Mouse (Mus musculus) CH12.LX (cell line): ENCODE measurements around the gene Rundc3a. TPM values are rescaled to one million over a fixed set of nuclear protein-coding genes. Genes with fewer than 3 reads are reported as not detected.

Source experiments
- DNase-seq: peaks from one replicate; pipeline ENCODE4 v3.0.0-alpha.2; 2013; ENCODE audit errors: extremely low read depth
- H3K27ac ChIP-seq: 2 replicates; pipeline ENCODE4 v1.5.1; 2012; ENCODE audit warnings: low read depth, mild to moderate bottlenecking, control low read depth, moderate library complexity; ENCODE audit not compliant: insufficient read depth
- H3K27me3 ChIP-seq: replicated peaks from 2 replicates; pipeline ENCODE3; 2012; ENCODE audit warnings: inconsistent platforms
- H3K36me3 ChIP-seq, 2 experiments: replicated peaks in 1 of 2; 2 replicates each; pipeline versions ENCODE3 to v1.6.1; 2012; ENCODE audit warnings: inconsistent platforms in 1 of 2, low read length in 1 of 2, mild to moderate bottlenecking in 1 of 2, mixed read lengths in 1 of 2, moderate library complexity in 1 of 2; ENCODE audit not compliant: control insufficient read depth in 1 of 2, insufficient read depth in 1 of 2
- H3K4me1 ChIP-seq, 2 experiments: 2 replicates each; pipeline ENCODE4 v1.6.1; 2012; ENCODE audit warnings: inconsistent platforms in 1 of 2, moderate library complexity in 1 of 2; ENCODE audit not compliant: insufficient read depth in 2 of 2, control insufficient read depth in 1 of 2
- H3K4me2 ChIP-seq: 2 replicates; pipeline ENCODE4 v1.6.1; 2012; ENCODE audit warnings: low read depth, mild to moderate bottlenecking, control low read depth; ENCODE audit not compliant: poor library complexity, insufficient read depth, severe bottlenecking
- H3K4me3 ChIP-seq, 3 experiments: fragments of 150-350 bp in 1 of 3; sonication (generic) in 1 of 3; replicated peaks in 1 of 3; 2 replicates each; pipeline versions ENCODE3 to v1.5.1; 2011 to 2012; ENCODE audit warnings: low read depth in 2 of 3, low read length in 2 of 3, mild to moderate bottlenecking in 2 of 3, moderate library complexity in 2 of 3, control low read depth in 1 of 3, improper control_type of control experiment in 1 of 3, inconsistent platforms in 1 of 3, mixed read lengths in 1 of 3; ENCODE audit not compliant: poor library complexity in 1 of 3
- H3K79me2 ChIP-seq: replicated peaks from 2 replicates; pipeline ENCODE4 v1.6.1; 2012; ENCODE audit warnings: mild to moderate bottlenecking, moderate library complexity; ENCODE audit not compliant: control insufficient read depth, poor library complexity, insufficient read depth, severe bottlenecking; ENCODE audit errors: extremely low read depth
- H3K9ac ChIP-seq: 2 replicates; pipeline ENCODE4 v1.6.1; 2012; ENCODE audit warnings: low read depth, mild to moderate bottlenecking, control low read depth, moderate library complexity; ENCODE audit not compliant: insufficient read depth
- H3K9me3 ChIP-seq: replicated peaks from 2 replicates; pipeline ENCODE3; 2012; ENCODE audit warnings: low read length, inconsistent platforms, mixed read lengths
- BHLHE40 ChIP-seq: IDR thresholded peaks from 2 replicates; pipeline ENCODE4 v1.6.1; 2011; ENCODE audit warnings: mild to moderate bottlenecking, low read depth, low read length, improper control_type of control experiment
- CHD1 ChIP-seq: IDR thresholded peaks from 2 replicates; pipeline ENCODE4 v1.6.1; 2012; ENCODE audit warnings: low read depth, low read length, improper control_type of control experiment, inconsistent platforms
- CHD2 ChIP-seq: IDR thresholded peaks from 2 replicates; pipeline ENCODE4 v1.6.1; 2011; ENCODE audit warnings: low read length, improper control_type of control experiment
- CTCF ChIP-seq, 2 experiments: IDR thresholded peaks in 1 of 2; conservative IDR thresholded peaks in 1 of 2; 2 replicates each; pipeline ENCODE4 v1.5.1; 2011 to 2012; ENCODE audit warnings: low read depth in 2 of 2, low read length in 2 of 2, improper control_type of control experiment in 1 of 2, inconsistent platforms in 1 of 2, mild to moderate bottlenecking in 1 of 2, moderate library complexity in 1 of 2
- E2F4 ChIP-seq: IDR thresholded peaks from 2 replicates; pipeline ENCODE4 v1.6.1; 2011; ENCODE audit warnings: low read depth, low read length, improper control_type of control experiment; ENCODE audit not compliant: insufficient replicate concordance
- EP300 ChIP-seq: IDR thresholded peaks from 2 replicates; pipeline ENCODE4 v1.6.1; 2011; ENCODE audit warnings: low read length, improper control_type of control experiment
- ETS1 ChIP-seq: conservative IDR thresholded peaks from 2 replicates; pipeline ENCODE4 v1.6.1; 2012; ENCODE audit warnings: low read depth, mild to moderate bottlenecking, inconsistent platforms, low read length, improper control_type of control experiment, moderate library complexity
- GABPA ChIP-seq: IDR thresholded peaks from 2 replicates; pipeline ENCODE4 v1.6.1; 2012; ENCODE audit warnings: low read depth, low read length, improper control_type of control experiment, inconsistent platforms; ENCODE audit not compliant: insufficient replicate concordance
- HCFC1 ChIP-seq: IDR thresholded peaks from 2 replicates; pipeline ENCODE4 v1.6.1; 2012; ENCODE audit warnings: low read depth, mild to moderate bottlenecking, inconsistent platforms, low read length, improper control_type of control experiment
- IRF4 ChIP-seq: IDR thresholded peaks from 2 replicates; pipeline ENCODE4 v1.6.1; 2014; ENCODE audit warnings: low read depth, mild to moderate bottlenecking, inconsistent platforms, low read length, improper control_type of control experiment
- JUN ChIP-seq: IDR thresholded peaks from 2 replicates; pipeline ENCODE4 v1.6.1; 2011; ENCODE audit warnings: low read depth, mild to moderate bottlenecking, low read length, improper control_type of control experiment, moderate library complexity; ENCODE audit not compliant: insufficient read depth
- JUND ChIP-seq: conservative IDR thresholded peaks from 2 replicates; pipeline ENCODE4 v1.6.1; 2011; ENCODE audit warnings: low read depth, low read length, improper control_type of control experiment
- MAFK ChIP-seq: IDR thresholded peaks from 2 replicates; pipeline ENCODE4 v1.6.1; 2011; ENCODE audit warnings: low read length, improper control_type of control experiment; ENCODE audit not compliant: insufficient replicate concordance
- MAZ ChIP-seq: IDR thresholded peaks from 2 replicates; pipeline ENCODE4 v1.6.1; 2012; ENCODE audit warnings: low read depth, mild to moderate bottlenecking, inconsistent platforms, low read length, improper control_type of control experiment, moderate library complexity
- MEF2A ChIP-seq: IDR thresholded peaks from 2 replicates; pipeline ENCODE4 v1.6.1; 2014; ENCODE audit warnings: low read depth, mild to moderate bottlenecking, inconsistent platforms, low read length, improper control_type of control experiment, borderline replicate concordance
- MXI1 ChIP-seq: IDR thresholded peaks from 2 replicates; pipeline ENCODE4 v1.6.1; 2011; ENCODE audit warnings: mild to moderate bottlenecking, low read depth, low read length, improper control_type of control experiment
- MYC ChIP-seq: IDR thresholded peaks from 2 replicates; pipeline ENCODE4 v1.6.1; 2011; ENCODE audit warnings: low read depth, mild to moderate bottlenecking, improper control_type of control experiment, low read length
- NELFE ChIP-seq: IDR thresholded peaks from 2 replicates; pipeline ENCODE4 v1.6.1; 2011; ENCODE audit warnings: low read depth, low read length, improper control_type of control experiment
- PAX5 ChIP-seq: IDR thresholded peaks from 2 replicates; pipeline ENCODE4 v1.6.1; 2012; ENCODE audit warnings: low read length, inconsistent platforms, mixed read lengths
- POLR2A ChIP-seq: IDR thresholded peaks from 2 replicates; pipeline ENCODE4 v1.6.1; 2011; ENCODE audit warnings: low read depth, mild to moderate bottlenecking, improper control_type of control experiment, low read length
- POLR2AphosphoS2 ChIP-seq: IDR thresholded peaks from 2 replicates; pipeline ENCODE4 v1.6.1; 2011; ENCODE audit warnings: low read depth, low read length, improper control_type of control experiment
- RAD21 ChIP-seq: IDR thresholded peaks from 2 replicates; pipeline ENCODE4 v1.6.1; 2011; ENCODE audit warnings: low read depth, mild to moderate bottlenecking, low read length, improper control_type of control experiment, moderate library complexity
- RCOR1 ChIP-seq: conservative IDR thresholded peaks from 2 replicates; pipeline ENCODE4 v1.6.1; 2012; ENCODE audit warnings: low read depth, mild to moderate bottlenecking, inconsistent platforms, low read length, improper control_type of control experiment
- SIN3A ChIP-seq: IDR thresholded peaks from 2 replicates; pipeline ENCODE4 v1.6.1; 2012; ENCODE audit warnings: low read length, improper control_type of control experiment, inconsistent platforms
- TBP ChIP-seq: conservative IDR thresholded peaks from 2 replicates; pipeline ENCODE4 v1.6.1; 2011; ENCODE audit warnings: low read depth, low read length, improper control_type of control experiment
- USF1 ChIP-seq: IDR thresholded peaks from 2 replicates; pipeline ENCODE4 v1.6.1; 2014; ENCODE audit warnings: low read depth, mild to moderate bottlenecking, inconsistent platforms, low read length, improper control_type of control experiment
- USF2 ChIP-seq: conservative IDR thresholded peaks from 2 replicates; pipeline ENCODE4 v1.6.1; 2011; ENCODE audit warnings: low read depth, low read length, improper control_type of control experiment
- ZC3H11A ChIP-seq: IDR thresholded peaks from 2 replicates; pipeline ENCODE4 v1.6.1; 2012; ENCODE audit warnings: low read depth, mild to moderate bottlenecking, inconsistent platforms, low read length, improper control_type of control experiment
- ZKSCAN1 ChIP-seq: IDR thresholded peaks from 2 replicates; pipeline ENCODE4 v1.6.1; 2012; ENCODE audit warnings: low read depth, inconsistent platforms, low read length, improper control_type of control experiment, borderline replicate concordance
- ZMIZ1 ChIP-seq: IDR thresholded peaks from 2 replicates; pipeline ENCODE4 v1.6.1; 2012; ENCODE audit warnings: low read depth, mild to moderate bottlenecking, inconsistent platforms, low read length, improper control_type of control experiment
- ZNF384 ChIP-seq: IDR thresholded peaks from 2 replicates; pipeline ENCODE4 v1.6.1; 2012; ENCODE audit warnings: low read depth, low read length, improper control_type of control experiment, inconsistent platforms
- dilution Hi-C: fragments of 300-500 bp; cut with MboI; formaldehyde crosslinking; loops from 2 replicates; pipeline ENCODE4 v1.14.3; 2020; ENCODE audit warnings: low sequenced_read_pairs; ENCODE audit not compliant: extremely low pct_unique_long_range_greater_than_20kb, extremely low pct_ligation_motif_present
- in situ Hi-C: fragments of 300-500 bp; cut with MboI; formaldehyde crosslinking; loops from 3 replicates; pipeline ENCODE4 v1.14.3; 2019; ENCODE audit warnings: low sequenced_read_pairs, low pct_ligation_motif_present, low pct_unique_long_range_greater_than_20kb, mixed read lengths
- polyA plus RNA-seq: library from polyadenylated mRNA; unstranded; fragments of >175 nt; gene quantifications from 2 replicates; pipeline ENCODE4 v1.2.1, GENCODE M21; 2012; ENCODE audit warnings: low read depth; ENCODE audit not compliant: insufficient read length
- total RNA-seq, 2 experiments: library from RNA; depleted of rRNA; stranded (reverse); fragments of 300-350 nt in 1 of 2; fragments of >200 nt in 1 of 2; gene quantifications; 2 replicates each; pipeline ENCODE4 v1.2.3; 2012 to 2014

Gene Rundc3a
- total and polyA plus RNA-seq, 3 experiments, result 1.4 to 16.3 (median 3.3) TPM

DNA sequence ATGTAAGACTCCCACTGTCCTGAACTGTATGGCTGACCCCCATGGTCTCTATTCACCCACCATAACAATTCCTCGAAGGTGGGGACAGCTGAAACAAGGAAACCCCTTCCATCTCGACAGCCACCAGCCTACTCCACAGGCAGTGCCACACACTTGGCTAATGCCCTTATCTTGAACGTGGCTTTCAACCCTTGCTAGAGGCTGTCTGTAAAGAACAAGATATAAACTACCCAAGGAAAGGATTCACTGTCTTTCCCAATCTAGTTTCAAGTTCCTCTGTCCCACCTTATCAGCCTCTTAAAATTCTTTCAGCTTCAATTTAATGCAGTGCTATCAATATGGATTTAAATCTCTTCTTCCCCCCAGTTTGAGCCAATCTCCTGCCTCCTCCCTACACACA is 36.3 kb downstream of the Rundc3a start:
- no peaks in the 10 kb centered on the region for H3K79me2 ChIP-seq
- H3K27me3 ChIP-seq, result no peaks in the 10 kb centered on the region
- peaks cover under 1 to 15% of the 10 kb centered on the region in 2 experiments for H3K36me3 ChIP-seq
- peak; percentile 6; the same call in 1 of the 2 replicates for TF ChIP-seq NELFE
- TF ChIP-seq MEF2A, result no peak
- TF ChIP-seq JUN, result no peak
- no peak for TF ChIP-seq MYC
- TF ChIP-seq ETS1, result no peak
- H3K4me3 ChIP-seq, result peak overlapping the region; percentile 67 to 75 (median 68)
- H3K27ac ChIP-seq, result no peak overlapping the region
- in situ Hi-C loops (no loop called here), dilution Hi-C loops (no loop called here)
- no peaks in the 10 kb centered on the region for H3K9me3 ChIP-seq
- DNase-seq, result no peak
- H3K9ac ChIP-seq, result peak overlapping the region; percentile 79; the same call in 1 of the 2 replicates
- H3K4me2 ChIP-seq, result no peak overlapping the region
- peaks cover 22 to 51% of the 10 kb centered on the region in 2 experiments for H3K4me1 ChIP-seq

DNA sequence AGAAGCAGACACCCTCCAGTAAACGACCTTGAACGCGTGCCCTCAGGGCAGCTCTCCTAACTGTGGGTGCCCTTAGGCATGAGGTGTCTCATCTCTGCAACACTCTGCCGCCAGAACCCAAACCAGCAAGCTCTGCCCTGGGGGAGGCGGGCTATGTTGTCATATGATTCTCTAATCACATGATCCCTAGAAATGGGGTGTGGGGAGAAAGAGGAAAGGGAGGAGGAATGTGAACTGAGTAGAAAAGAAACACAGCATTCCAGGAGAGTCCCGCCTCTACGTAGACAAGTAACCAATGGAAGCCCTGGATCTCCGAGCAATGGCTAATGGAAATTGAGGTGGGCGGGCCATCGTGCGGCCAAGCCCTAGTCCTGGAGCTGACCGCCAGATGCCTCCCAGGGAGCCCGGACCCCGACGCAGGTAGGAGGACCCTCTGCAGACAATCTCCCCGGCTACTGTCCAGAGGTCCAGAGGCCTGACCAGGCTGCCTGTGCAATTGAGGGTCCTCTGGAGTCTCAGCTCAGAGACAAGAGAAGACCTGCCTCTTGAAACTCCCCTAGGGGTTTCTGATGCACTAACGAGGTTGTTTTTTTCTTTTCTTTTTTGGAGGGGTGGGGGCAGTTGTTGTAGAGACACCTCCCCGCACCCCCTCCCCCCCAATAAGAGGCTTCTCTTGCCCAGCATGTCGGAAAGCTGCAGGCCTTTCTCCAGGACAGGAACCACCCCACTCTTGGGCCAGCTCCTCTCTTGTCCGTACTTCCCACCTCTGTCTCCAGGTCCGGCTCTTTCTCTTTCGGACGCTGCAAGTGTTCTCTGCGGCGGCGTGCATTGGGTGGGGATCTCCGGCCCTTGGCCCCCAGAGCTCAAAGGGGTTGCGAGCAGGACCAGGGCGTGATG is 37.2 kb downstream of the Rundc3a start, which contains the start of gene Grn:
TSS of gene Grn (plus strand) at position 195 of the 897 bp plus-strand sequence.
- Histone ChIP-seq H3K79me2 (no peaks in the 10 kb centered on the region), H3K9me3 (no peaks in the 10 kb centered on the region), H3K36me3 (peaks cover 9 to 21% of the 10 kb centered on the region in 2 experiments), H3K27me3 (no peaks in the 10 kb centered on the region), H3K9ac (peak within 1 kb of the TSS; percentile 79), H3K4me2 (peak within 1 kb of the TSS; percentile 91), H3K4me1 (peaks cover 27 to 55% of the 10 kb centered on the region in 2 experiments), H3K4me3 (peak within 1 kb of the TSS; percentile 67 to 75 (median 68)), H3K27ac (peak within 1 kb of the TSS; percentile 72)
- DNase-seq, result peak; percentile 92
- in situ Hi-C loops, result loop anchor here (5.0 kb wide), 1 partner anchor 128 kb away; no protein-coding TSS in a partner anchor
- dilution Hi-C loops, result no loop called here
- TF ChIP-seq RCOR1 (no peak), CHD2 (no peak; the same call in 1 of the 2 replicates), USF1 (peak; percentile 89), SIN3A (peak; percentile 94), IRF4 (peak; percentile 18; the same call in 1 of the 2 replicates), POLR2AphosphoS2 (no peak), E2F4 (no peak), ZKSCAN1 (no peak), EP300 (no peak), BHLHE40 (no peak), MEF2A (no peak), GABPA (no peak), CTCF (conservative IDR thresholded peaks at IDR 0.05 in 1 of 2, IDR thresholded peaks at IDR 0.05 in 1 of 2; ENCODE audit: low read depth in 2 of 2, low read length in 2 of 2) (no peak), USF2 (peak; percentile 94), RAD21 (no peak), ZC3H11A (no peak), HCFC1 (peak; percentile 60), ETS1 (no peak), TBP (0 out of 2 replicates have a peak, but pooled peaks have one; percentile 51), CHD1 (no peak), MAFK (no peak), MAZ (no peak), MYC (no peak), NELFE (peak; percentile 45), ZNF384 (peak; percentile 77), JUND (no peak), MXI1 (peak; percentile 62; the same call in 1 of the 2 replicates), PAX5 (no peak), ZMIZ1 (no peak), POLR2A (peak; percentile 56)
